Mouse (Mus musculus) midbrain, embryonic 15.5 days (tissue): Measurements from ENCODE around the gene Hoxd8. TPM values are rescaled to one million over a fixed set of nuclear protein-coding genes. Genes with fewer than 3 reads are reported as not detected.
A peak's percentile ranks its signal among the peaks of the same experiment; 100 is the strongest.

Source experiments
- ATAC-seq: fragments of 200-750 bp; cut with Nextera tagmentation; replicated peaks from 2 replicates; pipeline ENCODE4 v1.8.0; 2017; ENCODE audit warnings: moderate TSS enrichment
- H3K27ac ChIP-seq: fragments of 300-500 bp; sonication (generic); 2 replicates; pipeline ENCODE4 v1.5.1; 2015; ENCODE audit warnings: mild to moderate bottlenecking, inconsistent platforms
- H3K27me3 ChIP-seq: fragments of 300-500 bp; sonication (generic); replicated peaks from 2 replicates; pipeline ENCODE4 v1.6.1; 2015; ENCODE audit warnings: inconsistent platforms
- H3K36me3 ChIP-seq: fragments of 300-500 bp; sonication (generic); replicated peaks from 2 replicates; pipeline ENCODE4 v1.6.1; 2015; ENCODE audit warnings: inconsistent platforms
- H3K4me1 ChIP-seq: fragments of 300-500 bp; sonication (generic); 2 replicates; pipeline ENCODE4 v1.6.1; 2015; ENCODE audit warnings: inconsistent platforms
- H3K4me2 ChIP-seq: fragments of 300-500 bp; sonication (generic); 2 replicates; pipeline ENCODE4 v1.6.1; 2015; ENCODE audit warnings: inconsistent platforms, mild to moderate bottlenecking, moderate library complexity
- H3K4me3 ChIP-seq: fragments of 300-500 bp; sonication (generic); 2 replicates; pipeline ENCODE4 v1.5.1; 2015; ENCODE audit warnings: mild to moderate bottlenecking, inconsistent platforms
- H3K9ac ChIP-seq: fragments of 300-500 bp; sonication (generic); 2 replicates; pipeline ENCODE4 v1.6.1; 2015; ENCODE audit warnings: mild to moderate bottlenecking, inconsistent platforms
- H3K9me3 ChIP-seq: fragments of 300-500 bp; sonication (generic); 2 replicates; pipeline ENCODE4 v1.6.1; 2016; ENCODE audit warnings: inconsistent platforms
- WGBS: fragments of 180-500 bp; shearing (Covaris S2); methylation state at CpG from one replicate; pipeline ENCODE4 v1.1.7; 2015; ENCODE audit warnings: mixed read lengths; 5-methylcytosine and 5-hydroxymethylcytosine counted together
- polyA plus RNA-seq: library from polyadenylated mRNA; unstranded; fragments of >200 nt; fragmentation: Nextera tagmentation; extraction: Ambion mirVana; gene quantifications from 2 replicates; pipeline ENCODE4 v1.2.1, GENCODE M21; 2015

Gene Hoxd8
- polyA plus RNA-seq, 1 experiment from 2014 or later: 0.10 TPM

DNA sequence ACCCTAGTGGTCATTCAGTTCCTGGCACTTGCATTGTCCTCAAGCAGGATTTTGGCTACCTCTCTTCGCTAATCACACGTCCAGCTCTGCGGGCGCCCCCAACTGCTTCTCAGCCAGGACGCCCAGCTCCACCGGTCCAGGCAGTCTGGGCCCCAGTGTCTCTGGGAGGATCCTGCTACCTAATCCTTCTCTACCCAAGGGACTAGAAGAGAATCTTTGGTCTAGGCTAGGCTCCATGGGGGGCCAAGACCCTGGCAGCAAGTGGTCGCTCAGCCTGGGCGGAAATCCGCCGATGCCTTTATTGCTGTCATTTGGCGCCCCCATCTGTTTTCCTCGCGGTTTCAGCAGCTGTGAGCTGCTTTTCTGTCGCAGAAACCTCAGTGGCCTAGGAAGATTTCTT is 42.7 kb upstream of the Hoxd8 start:
- Histone ChIP-seq H3K4me2 (peak overlapping the region; percentile 36), H3K9me3 (no peaks in the 10 kb centered on the region), H3K36me3 (no peaks in the 10 kb centered on the region), H3K27me3 (peaks cover 70% of the 10 kb centered on the region), H3K4me1 (0 out of 2 replicates have a peak, but pooled peaks cover 7% of the 10 kb centered on the region), H3K9ac (no peak overlapping the region), H3K27ac (no peak overlapping the region), H3K4me3 (0 out of 2 replicates have a peak overlapping the region, but pooled peaks have one; percentile 4)
- ATAC-seq: peak; percentile 63
- under 1% methylated on average over 14 of the region's 14 CpGs for WGBS

GRCm38 (mm10) chr2:74663291-74663925 is 41.0 kb upstream of the Hoxd8 start:
- H3K27ac ChIP-seq: no peak overlapping the region
- ATAC-seq: no peak
- no peaks in the 10 kb centered on the region for H3K9me3 ChIP-seq
- H3K9ac ChIP-seq: no peak overlapping the region
- H3K27me3 ChIP-seq: peaks cover 83% of the 10 kb centered on the region
- H3K36me3 ChIP-seq: no peaks in the 10 kb centered on the region
- WGBS: 6% methylated on average over 18 of the region's 18 CpGs
- no peak overlapping the region for H3K4me2 ChIP-seq
- H3K4me3 ChIP-seq: no peak overlapping the region
- H3K4me1 ChIP-seq: peaks cover 11% of the 10 kb centered on the region

- Histone ChIP-seq H3K36me3 (no peaks in the 10 kb centered on the region), H3K9me3 (no peaks in the 10 kb centered on the region), H3K4me2 (no peak overlapping the region), H3K27me3 (peaks cover 94% of the 10 kb centered on the region), H3K4me1 (peaks cover 10% of the 10 kb centered on the region), H3K4me3 (no peak overlapping the region), H3K27ac (no peak overlapping the region), H3K9ac (no peak overlapping the region)
- 3% methylated on average over 7 of the region's 7 CpGs for WGBS
- ATAC-seq: no peak
Observed at GRCm38 (mm10) chr2:74666411-74666810, 38.0 kb upstream of the Hoxd8 start.

GRCm38 (mm10) chr2:74667191-74667841 is 37.1 kb upstream of the Hoxd8 start:
- no peak overlapping the region for H3K4me3 ChIP-seq
- H3K9me3 ChIP-seq: no peaks in the 10 kb centered on the region
- no peak for ATAC-seq
- 2% methylated on average over 36 of the region's 36 CpGs for WGBS
- no peak overlapping the region for H3K4me2 ChIP-seq
- H3K27me3 ChIP-seq: peaks cover 94% of the 10 kb centered on the region
- H3K4me1 ChIP-seq: peaks cover 7% of the 10 kb centered on the region
- H3K36me3 ChIP-seq: no peaks in the 10 kb centered on the region
- no peak overlapping the region for H3K27ac ChIP-seq
- no peak overlapping the region for H3K9ac ChIP-seq

- 0% methylated on average over 34 of the region's 51 CpGs for WGBS
- Histone ChIP-seq H3K27ac (no peak within 1 kb of the TSS), H3K4me3 (peak within 1 kb of the TSS; percentile 22), H3K9ac (no peak within 1 kb of the TSS), H3K4me1 (peaks cover 11% of the 10 kb centered on the region), H3K4me2 (peak within 1 kb of the TSS; percentile 38), H3K9me3 (no peaks in the 10 kb centered on the region), H3K36me3 (no peaks in the 10 kb centered on the region), H3K27me3 (peaks cover 94% of the 10 kb centered on the region)
- ATAC-seq: 0 out of 2 replicates have a peak, but pooled peaks have one; percentile 27
Observed at GRCm38 (mm10) chr2:74667842-74668357, 36.5 kb upstream of the Hoxd8 start, which contains the start of gene Hoxd13. Gene Hoxd13 (plus strand): TSS chr2:74668310.

- ATAC-seq: peak; percentile 62; the same call in 1 of the 2 replicates
- WGBS: under 1% methylated on average over 57 of the region's 74 CpGs
- peak overlapping the region; percentile 22 for H3K4me3 ChIP-seq
- H3K27ac ChIP-seq: no peak overlapping the region
- H3K4me1 ChIP-seq: peaks cover 11% of the 10 kb centered on the region
- H3K9ac ChIP-seq: no peak overlapping the region
- peak overlapping the region; percentile 38 for H3K4me2 ChIP-seq
- H3K27me3 ChIP-seq: peaks cover 94% of the 10 kb centered on the region
- no peaks in the 10 kb centered on the region for H3K36me3 ChIP-seq
- H3K9me3 ChIP-seq: no peaks in the 10 kb centered on the region
Observed at GRCm38 (mm10) chr2:74668370-74669229, 35.8 kb upstream of the Hoxd8 start.

DNA sequence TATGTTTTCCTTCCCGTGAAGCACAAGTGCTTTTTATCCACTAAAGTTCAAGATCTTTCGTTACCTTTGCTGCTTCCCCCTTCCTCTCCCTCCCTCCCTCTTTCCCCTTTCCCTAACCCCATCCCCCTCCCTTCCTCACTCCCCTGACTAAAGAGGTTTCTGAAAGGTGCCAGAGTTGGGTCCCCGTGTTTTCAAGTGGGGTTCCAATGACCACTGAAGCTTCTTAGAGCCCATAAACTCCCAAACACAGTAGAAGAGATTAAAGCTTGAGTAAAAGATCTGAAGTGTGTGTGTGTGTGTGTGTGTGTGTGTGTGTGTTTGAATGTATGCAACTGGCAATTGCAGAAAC is 35.2 kb upstream of the Hoxd8 start:
- Histone ChIP-seq H3K36me3 (no peaks in the 10 kb centered on the region), H3K27me3 (peaks cover 94% of the 10 kb centered on the region), H3K4me1 (peaks cover 11% of the 10 kb centered on the region), H3K4me2 (no peak overlapping the region), H3K9ac (no peak overlapping the region), H3K9me3 (no peaks in the 10 kb centered on the region), H3K27ac (no peak overlapping the region), H3K4me3 (no peak overlapping the region)
- WGBS: under 1% methylated on average over 3 of the region's 3 CpGs
- no peak for ATAC-seq

DNA sequence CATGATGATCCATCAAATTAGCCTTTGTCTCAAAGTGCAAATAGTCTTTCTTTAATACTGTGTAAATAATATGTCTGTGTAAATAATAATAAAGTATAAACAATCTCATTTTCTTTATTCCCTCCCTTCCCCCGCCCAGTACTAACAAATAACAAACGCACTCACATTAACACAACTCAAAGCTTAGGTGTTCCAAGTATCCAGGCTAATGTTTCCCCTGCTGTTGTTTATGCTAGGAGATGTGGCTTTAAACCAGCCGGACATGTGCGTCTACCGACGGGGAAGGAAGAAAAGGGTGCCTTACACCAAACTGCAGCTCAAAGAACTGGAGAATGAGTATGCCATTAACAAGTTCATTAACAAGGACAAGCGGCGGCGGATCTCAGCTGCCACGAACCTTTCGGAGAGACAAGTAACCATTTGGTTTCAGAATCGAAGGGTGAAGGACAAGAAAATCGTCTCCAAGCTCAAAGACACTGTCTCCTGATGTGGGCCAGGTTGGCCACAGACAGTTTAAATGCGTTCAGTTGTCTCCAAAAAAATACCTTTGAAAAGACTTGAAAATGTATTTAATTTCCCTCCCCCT is 34.7 kb upstream of the Hoxd8 start:
- Histone ChIP-seq H3K36me3 (no peaks in the 10 kb centered on the region), H3K9me3 (no peaks in the 10 kb centered on the region), H3K27me3 (peaks cover 94% of the 10 kb centered on the region), H3K9ac (no peak overlapping the region), H3K4me1 (peaks cover 11% of the 10 kb centered on the region), H3K27ac (no peak overlapping the region), H3K4me3 (no peak overlapping the region), H3K4me2 (no peak overlapping the region)
- WGBS: 2% methylated on average over 14 of the region's 14 CpGs
- ATAC-seq: no peak

- Histone ChIP-seq H3K27me3 (peaks cover 95% of the 10 kb centered on the region), H3K36me3 (no peaks in the 10 kb centered on the region), H3K4me3 (no peak overlapping the region), H3K9ac (no peak overlapping the region), H3K9me3 (no peaks in the 10 kb centered on the region), H3K4me2 (no peak overlapping the region), H3K27ac (no peak overlapping the region), H3K4me1 (peaks cover 11% of the 10 kb centered on the region)
- 2% methylated on average over 3 of the region's 3 CpGs for WGBS
- ATAC-seq: no peak
Observed at GRCm38 (mm10) chr2:74670632-74671188, 33.7 kb upstream of the Hoxd8 start.

DNA sequence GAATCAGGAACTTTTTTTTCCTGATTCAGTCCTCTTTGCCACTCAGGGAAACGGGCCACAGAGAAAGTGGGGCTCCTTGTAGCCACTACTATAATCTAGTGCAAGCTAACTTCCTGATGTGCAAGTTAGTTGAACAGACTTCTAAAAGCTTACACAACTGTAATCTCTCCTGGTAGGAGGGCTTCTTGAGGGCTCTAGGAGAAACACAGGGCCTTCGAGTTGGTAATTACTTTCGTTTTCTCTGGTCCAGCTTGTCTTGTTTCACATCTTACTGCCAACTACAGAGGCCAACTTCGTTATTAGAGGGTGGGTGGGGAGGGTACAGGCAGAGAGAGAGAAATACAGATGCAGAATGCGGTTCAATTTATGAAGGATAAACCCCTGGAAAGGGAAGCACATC is 32.6 kb upstream of the Hoxd8 start:
- Histone ChIP-seq H3K27me3 (peaks cover 97% of the 10 kb centered on the region), H3K27ac (no peak overlapping the region), H3K9me3 (no peaks in the 10 kb centered on the region), H3K9ac (no peak overlapping the region), H3K4me2 (no peak overlapping the region), H3K4me3 (no peak overlapping the region), H3K36me3 (no peaks in the 10 kb centered on the region), H3K4me1 (peaks cover 11% of the 10 kb centered on the region)
- no peak for ATAC-seq
- WGBS: 11% methylated on average over 5 of the region's 5 CpGs

GRCm38 (mm10) chr2:74672481-74673362 is 31.7 kb upstream of the Hoxd8 start:
- Histone ChIP-seq H3K27ac (no peak overlapping the region), H3K4me3 (peak overlapping the region; percentile 21), H3K4me1 (peaks cover 11% of the 10 kb centered on the region), H3K27me3 (peaks cover 97% of the 10 kb centered on the region), H3K4me2 (peak overlapping the region; percentile 47), H3K36me3 (no peaks in the 10 kb centered on the region), H3K9ac (no peak overlapping the region), H3K9me3 (no peaks in the 10 kb centered on the region)
- peak; percentile 37; the same call in 1 of the 2 replicates for ATAC-seq
- 2% methylated on average over 40 of the region's 40 CpGs for WGBS
